Mouse (Mus musculus): ENCODE data around the gene Ppat.
"Not testable (repeated sequence)": the region's sequence is repeated elsewhere in the genome, so short reads cannot be mapped to it uniquely, and the experiment has no call there.

Ppat gene

GRCm38 (mm10) chr5:76947758-76948157 is 3.6 kb downstream of the Ppat start:
- no peak for DNase-seq (ENCODE audit: low read depth)

GRCm38 (mm10) chr5:76947142-76947541 is 4.2 kb downstream of the Ppat start:
- DNase-seq (ENCODE audit: low read depth): no peak

- no peak for DNase-seq (ENCODE audit: low read depth)
These were observed 5.7 kb downstream of the Ppat start for GRCm38 (mm10) chr5:76945678-76946033.

- peak; percentile 41 for DNase-seq (ENCODE audit: low read depth)
These were observed 6.3 kb downstream of the Ppat start for GRCm38 (mm10) chr5:76944965-76945677.

GRCm38 (mm10) chr5:76942505-76942904 is 8.9 kb downstream of the Ppat start:
- DNase-seq (ENCODE audit: low read depth): no peak

GRCm38 (mm10) chr5:76941975-76942374 is 9.4 kb downstream of the Ppat start:
- no peak for DNase-seq (ENCODE audit: low read depth)

- DNase-seq (ENCODE audit: low read depth): no peak
These were observed 11.7 kb downstream of the Ppat start for GRCm38 (mm10) chr5:76939717-76940116.

GRCm38 (mm10) chr5:76929180-76929877 is 22.0 kb downstream of the Ppat start:
- peak; percentile 86 for DNase-seq (ENCODE audit: low read depth)

GRCm38 (mm10) chr5:76928124-76928832 is 23.1 kb downstream of the Ppat start:
- DNase-seq (ENCODE audit: low read depth): no peak

GRCm38 (mm10) chr5:76924296-76924695 is 27.1 kb downstream of the Ppat start:
- DNase-seq (ENCODE audit: low read depth): no peak

- DNase-seq (ENCODE audit: low read depth): no peak
These were observed 27.9 kb downstream of the Ppat start for GRCm38 (mm10) chr5:76923428-76923827.

GRCm38 (mm10) chr5:76922833-76923232 is 28.5 kb downstream of the Ppat start:
- DNase-seq (ENCODE audit: low read depth): no peak

GRCm38 (mm10) chr5:76912522-76912921 is 38.9 kb downstream of the Ppat start:
- DNase-seq (ENCODE audit: low read depth): not testable (repeated sequence)

- DNase-seq (ENCODE audit: low read depth): no peak
These were observed 40.6 kb downstream of the Ppat start for GRCm38 (mm10) chr5:76910807-76911206.

GRCm38 (mm10) chr5:76906155-76906499 is 45.3 kb downstream of the Ppat start:
- DNase-seq (ENCODE audit: low read depth): no peak

GRCm38 (mm10) chr5:76905405-76906154 is 45.8 kb downstream of the Ppat start, which contains the start of gene Aasdh:
Gene Aasdh, minus strand, starts transcription at chr5:76905514.
- DNase-seq (ENCODE audit: low read depth): peak; percentile 97

GRCm38 (mm10) chr5:76904713-76905404 is 46.5 kb downstream of the Ppat start:
- no peak for DNase-seq (ENCODE audit: low read depth)

- DNase-seq (ENCODE audit: low read depth): no peak
These were observed 49.2 kb downstream of the Ppat start for GRCm38 (mm10) chr5:76902131-76902530.

GRCm38 (mm10) chr5:76893084-76893483 is 58.3 kb downstream of the Ppat start:
- no peak for DNase-seq (ENCODE audit: low read depth)

- DNase-seq (ENCODE audit: low read depth): no peak
These were observed 58.8 kb downstream of the Ppat start for GRCm38 (mm10) chr5:76892608-76893007.

GRCm38 (mm10) chr5:76887011-76887410 is 64.4 kb downstream of the Ppat start:
- DNase-seq (ENCODE audit: low read depth): no peak

GRCm38 (mm10) chr5:76884107-76884506 is 67.3 kb downstream of the Ppat start:
- no peak for DNase-seq (ENCODE audit: low read depth)

All from 416B (cell line).